7 mouse cellular contexts compared by ENCODE assay signal in genomic region chr10:5804691-5805156, GRCm38 (mm10). TPM values are rescaled to one million over a fixed set of nuclear protein-coding genes. Genes with fewer than 3 reads are reported as not detected.
A peak's percentile ranks its signal among the peaks of the same experiment; 100 is the strongest.
DNase-seq lines count a peak whose midpoint lies in the region; ATAC-seq and TF ChIP-seq lines count a peak whose summit lies in the region.

No protein-coding gene starts in this region.

- H3K9me3 ChIP-seq in lung, embryonic 15.5 days, result no peaks in the 10 kb centered on the region
- no peaks in the 10 kb centered on the region for H3K9me3 ChIP-seq in liver, embryonic 14.5 days (ENCODE audit: control insufficient read depth, low read length)
- no peaks in the 10 kb centered on the region for H3K9me3 ChIP-seq in stomach, embryonic 14.5 days (ENCODE audit: control insufficient read depth, low read depth, low read length)

- no peak for TF ChIP-seq CTCF in liver, embryonic 14.5 days (IDR thresholded peaks at IDR 0.05; ENCODE audit: low read depth)

- WGBS in lung, embryonic 15.5 days, result 0% methylated on average over 24 of the region's 24 CpGs
- under 1% methylated on average over 24 of the region's 24 CpGs for WGBS in liver, embryonic 14.5 days (ENCODE audit: insufficient replicate concordance)
- 0% methylated on average over 24 of the region's 24 CpGs for WGBS in stomach, embryonic 14.5 days

- H3K4me3 ChIP-seq in lung, embryonic 15.5 days, result peak overlapping the region; percentile 82
- H3K4me3 ChIP-seq in liver, embryonic 14.5 days (ENCODE audit: insufficient read depth in 1 of 2, low read depth in 2 of 2, low read length in 2 of 2), result peak overlapping the region; percentile 73 to 84
- H3K4me3 ChIP-seq in stomach, embryonic 14.5 days (ENCODE audit: low read depth, low read length), result peak overlapping the region; percentile 66

- H3K27ac ChIP-seq in lung, embryonic 15.5 days, result peak overlapping the region; percentile 91
- H3K27ac ChIP-seq in liver, embryonic 14.5 days, result peak overlapping the region; percentile 89
- peak overlapping the region; percentile 70 for H3K27ac ChIP-seq in stomach, embryonic 14.5 days (ENCODE audit: low read length)

- H3K4me1 ChIP-seq in lung, embryonic 15.5 days, result peaks cover 26% of the 10 kb centered on the region
- H3K4me1 ChIP-seq in liver, embryonic 14.5 days (replicated peaks; ENCODE audit: control insufficient read depth in 2 of 2, insufficient read depth in 2 of 2, low read length in 1 of 2), result peaks cover 26 to 27% of the 10 kb centered on the region in 2 experiments
- H3K4me1 ChIP-seq in stomach, embryonic 14.5 days (ENCODE audit: control insufficient read depth, insufficient read depth, low read length), result peaks cover 5% of the 10 kb centered on the region

- H3K27me3 ChIP-seq in lung, embryonic 15.5 days, result no peaks in the 10 kb centered on the region
- H3K27me3 ChIP-seq in liver, embryonic 14.5 days (ENCODE audit: control insufficient read depth, insufficient read depth, low read length), result no peaks in the 10 kb centered on the region
- no peaks in the 10 kb centered on the region for H3K27me3 ChIP-seq in stomach, embryonic 14.5 days (ENCODE audit: control insufficient read depth, insufficient read depth, low read length)

- ATAC-seq in lung, embryonic 15.5 days (ENCODE audit: borderline replicate concordance, extremely low read depth, low FRiP score, low TSS enrichment), result peak; percentile 15
- peak; percentile 3 for ATAC-seq in granulocyte monocyte progenitor cell, adult 5-6 weeks (replicated peaks; ENCODE audit: poor library complexity, severe bottlenecking)
- ATAC-seq in liver, embryonic 14.5 days (ENCODE audit: insufficient read depth), result peak; percentile 5
- ATAC-seq in stomach, embryonic 14.5 days (ENCODE audit: insufficient number of reproducible peaks, insufficient read depth, low FRiP score, low read depth), result peak; percentile 1; the same call in 1 of the 2 replicates

- DNase-seq in lung, postnatal 36 days, result no peak
- DNase-seq in embryo, embryonic 10 days (ENCODE audit: low spot score), result peak; percentile 56
- peak in 2 of 3 experiments; percentile 55 to 56 for DNase-seq in liver, embryonic 14.5 days (ENCODE audit: low read depth in 3 of 3, low spot score in 3 of 3)
- DNase-seq in frontal cortex, postnatal 36 days (ENCODE audit: low spot score in 2 of 2), result no peak

- peak; percentile 33; the same call in 1 of the 2 replicates for TF ChIP-seq EP300 in liver, embryonic 14.5 days (IDR thresholded peaks at IDR 0.05; ENCODE audit: low read depth)

- H3K4me2 ChIP-seq in lung, embryonic 15.5 days, result peak overlapping the region; percentile 80
- H3K4me2 ChIP-seq in liver, embryonic 14.5 days (ENCODE audit: low read depth), result peak overlapping the region; percentile 97
- H3K4me2 ChIP-seq in stomach, embryonic 14.5 days (replicated peaks; ENCODE audit: low read depth, low read length), result peak overlapping the region; percentile 83

- H3K36me3 ChIP-seq in lung, embryonic 15.5 days, result peaks cover 25% of the 10 kb centered on the region
- H3K36me3 ChIP-seq in liver, embryonic 14.5 days (replicated peaks; ENCODE audit: control insufficient read depth, insufficient read depth, low read depth), result peaks cover 41% of the 10 kb centered on the region
- peaks cover 27% of the 10 kb centered on the region for H3K36me3 ChIP-seq in stomach, embryonic 14.5 days (ENCODE audit: control insufficient read depth, insufficient read depth, low read length)

- peak overlapping the region; percentile 65 for H3K9ac ChIP-seq in lung, embryonic 15.5 days
- peak overlapping the region; percentile 96 for H3K9ac ChIP-seq in liver, embryonic 14.5 days (replicated peaks)
- peak overlapping the region; percentile 68 for H3K9ac ChIP-seq in stomach, embryonic 14.5 days (replicated peaks; ENCODE audit: low read depth, low read length)

RNA-seq across cellular contexts. Expression of gene Fbxo5, which starts 0.7 kb away (rescaled TPM):
- 84.3 and 92.5 TPM in 2 replicates for polyA plus RNA-seq in lung, embryonic 15.5 days (2015; fragmentation: Nextera tagmentation; extraction: Ambion mirVana)
- total RNA-seq in granulocyte monocyte progenitor cell, adult 5-6 weeks (2014; fragmentation: Nextera tagmentation), result 29.8 and 59.8 TPM in 2 replicates
- total RNA-seq in granulocyte monocyte progenitor cell, adult 5-6 weeks (2017), result 49.0 and 57.4 TPM in 2 replicates
- polyA plus RNA-seq in liver, embryonic 14.5 days (2012; rRNA removed), result 22.7 and 40.2 TPM in 2 replicates
- polyA plus RNA-seq in liver, embryonic 14.5 days (2014; fragmentation: Nextera tagmentation; extraction: Ambion mirVana), result 90.4 and 94.5 TPM in 2 replicates
- polyA plus RNA-seq in stomach, embryonic 14.5 days (2014; fragmentation: Nextera tagmentation; extraction: Ambion mirVana), result 70.7 and 74.8 TPM in 2 replicates

RNA-seq across cellular contexts. Expression of gene Mtrf1l, which starts 19.0 kb away (rescaled TPM):
- polyA plus RNA-seq in lung, embryonic 15.5 days (2015; fragmentation: Nextera tagmentation; extraction: Ambion mirVana), result 14.1 and 16.7 TPM in 2 replicates
- 8.7 and 18.6 TPM in 2 replicates for total RNA-seq in granulocyte monocyte progenitor cell, adult 5-6 weeks (2014; fragmentation: Nextera tagmentation)
- 33.5 and 34.2 TPM in 2 replicates for total RNA-seq in granulocyte monocyte progenitor cell, adult 5-6 weeks (2017)
- polyA plus RNA-seq in liver, embryonic 14.5 days (2012; rRNA removed), result 1.1 and 2.6 TPM in 2 replicates
- 5.3 and 7.2 TPM in 2 replicates for polyA plus RNA-seq in liver, embryonic 14.5 days (2014; fragmentation: Nextera tagmentation; extraction: Ambion mirVana)
- 22.1 and 23.3 TPM in 2 replicates for polyA plus RNA-seq in stomach, embryonic 14.5 days (2014; fragmentation: Nextera tagmentation; extraction: Ambion mirVana)

Comparison
In these comparisons a context has a peak if more than half of its experiments do, and no peak if none do; other contexts are left out.
1. DNase-seq: peak in embryo, embryonic 10 days (single experiment) and liver, embryonic 14.5 days (2 of 3); none in lung, postnatal 36 days (single experiment) and frontal cortex, postnatal 36 days (0 of 2).
2. Peak in every context shown above with its lines, with median percentiles within 50 percentile points of each other: ATAC-seq, H3K27ac ChIP-seq, H3K4me2 ChIP-seq, H3K4me3 ChIP-seq and H3K9ac ChIP-seq.